Mouse (Mus musculus) liver, embryonic 14.5 days (tissue): ENCODE measurements around the gene Tfeb. TPM values are rescaled to one million over a fixed set of nuclear protein-coding genes. Genes with fewer than 3 reads are reported as not detected.
A peak's percentile ranks its signal among the peaks of the same experiment; 100 is the strongest.

Source experiments
- ATAC-seq: fragments of 200-750 bp; cut with Nextera tagmentation; 2 replicates; pipeline ENCODE4 v1.8.0; 2017; ENCODE audit warnings: moderate number of reproducible peaks, mild to moderate bottlenecking, moderate library complexity; ENCODE audit not compliant: insufficient read depth
- DNase-seq, 3 experiments: peaks; one replicate each; pipeline ENCODE4 v3.0.0-alpha.2; 2012 to 2013; ENCODE audit warnings: low read depth in 3 of 3, low spot score in 3 of 3
- H3K27ac ChIP-seq: fragments of 300-500 bp; sonication (generic); 2 replicates; pipeline ENCODE4 v1.5.1; 2014; ENCODE audit warnings: moderate library complexity, mild to moderate bottlenecking, control low read depth, inconsistent platforms
- H3K27me3 ChIP-seq: fragments of 300-500 bp; sonication (generic); 2 replicates; pipeline ENCODE4 v1.6.1; 2014; ENCODE audit warnings: mild to moderate bottlenecking, low read length, moderate library complexity; ENCODE audit not compliant: control insufficient read depth, insufficient read depth
- H3K36me3 ChIP-seq: fragments of 300-500 bp; sonication (generic); replicated peaks from 2 replicates; pipeline ENCODE4 v1.6.1; 2014; ENCODE audit warnings: low read depth; ENCODE audit not compliant: control insufficient read depth, insufficient read depth
- H3K4me1 ChIP-seq, 2 experiments: fragments of 200-500 bp in 1 of 2; fragments of 300-500 bp in 1 of 2; sonication (generic) in 1 of 2; replicated peaks; 2 replicates each; pipeline ENCODE4 v1.6.1; 2012 to 2014; ENCODE audit warnings: antibody characterized with exemption in 1 of 2, inconsistent platforms in 1 of 2, low read length in 1 of 2; ENCODE audit not compliant: control insufficient read depth in 2 of 2, insufficient read depth in 2 of 2
- H3K4me2 ChIP-seq: fragments of 300-500 bp; sonication (generic); 2 replicates; pipeline ENCODE4 v1.6.1; 2014; ENCODE audit warnings: low read depth, mild to moderate bottlenecking, control low read depth, moderate library complexity
- H3K4me3 ChIP-seq, 2 experiments: fragments of 200-500 bp in 1 of 2; fragments of 300-500 bp in 1 of 2; sonication (generic) in 1 of 2; 2 replicates each; pipeline ENCODE4 v1.5.1; 2012 to 2014; ENCODE audit warnings: low read depth in 2 of 2, low read length in 2 of 2, mild to moderate bottlenecking in 2 of 2, control low read depth in 1 of 2, inconsistent platforms in 1 of 2, moderate library complexity in 1 of 2; ENCODE audit not compliant: insufficient read depth in 1 of 2
- H3K9ac ChIP-seq: fragments of 300-500 bp; sonication (generic); replicated peaks from 2 replicates; pipeline ENCODE4 v1.6.1; 2014; ENCODE audit warnings: mild to moderate bottlenecking, control low read depth, moderate library complexity
- H3K9me3 ChIP-seq: fragments of 300-500 bp; sonication (generic); 2 replicates; pipeline ENCODE4 v1.6.1; 2016; ENCODE audit warnings: low read length, mixed read lengths; ENCODE audit not compliant: control insufficient read depth
- CTCF ChIP-seq: IDR thresholded peaks from 2 replicates; pipeline ENCODE4 v1.5.1; 2016; ENCODE audit warnings: antibody characterized with exemption, low read depth, control low read depth
- EP300 ChIP-seq: IDR thresholded peaks from 2 replicates; pipeline ENCODE4 v1.6.1; 2016; ENCODE audit warnings: antibody characterized with exemption, low read depth
- WGBS: fragments of 180-500 bp; shearing (Covaris S2); extraction: QIAGEN DNeasy Blood & Tissue Kit; methylation state at CpG from one replicate; pipeline ENCODE4 v1.1.7; 2014; ENCODE audit not compliant: insufficient replicate concordance; 5-methylcytosine and 5-hydroxymethylcytosine counted together
- polyA plus RNA-seq, 2 experiments: library from polyadenylated mRNA; depleted of rRNA in 1 of 2; stranded (reverse) in 1 of 2; unstranded in 1 of 2; fragments of >200 nt; fragmentation: Nextera tagmentation in 1 of 2; extraction: Ambion mirVana in 1 of 2; gene quantifications; 2 replicates each; pipeline versions ENCODE4 v1.2.1 to v1.2.3; 2012 to 2014

The Tfeb gene
- polyA plus RNA-seq (2012; rRNA removed) (2.4 and 2.9 TPM in 2 replicates), polyA plus RNA-seq (2014; fragmentation: Nextera tagmentation; extraction: Ambion mirVana) (3.2 and 3.7 TPM in 2 replicates)

DNA sequence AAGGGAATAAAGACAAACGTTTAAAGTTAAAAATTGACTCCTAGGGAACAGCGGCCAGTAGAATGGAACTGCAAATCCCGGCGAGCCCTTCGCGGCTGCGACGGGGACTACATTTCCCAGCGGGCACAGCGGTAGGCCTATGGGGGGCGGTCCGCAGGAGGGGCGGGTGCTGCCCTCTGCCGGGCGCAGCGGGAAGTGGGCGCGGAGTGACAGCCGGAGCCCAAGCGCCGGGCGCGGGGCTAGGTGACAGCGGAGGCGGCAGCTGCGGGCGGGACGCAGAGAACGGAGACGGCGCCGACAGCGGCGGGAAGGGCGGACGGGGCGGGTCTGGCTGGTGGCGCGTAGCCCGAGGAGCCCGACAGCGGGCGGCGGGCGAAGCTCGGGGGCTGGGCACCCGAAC lies at the start of gene Tfeb:
Gene Tfeb (plus strand): TSS at position 175 of the 400 bp plus-strand sequence.
- H3K4me3 ChIP-seq = peak within 1 kb of the TSS; percentile 60 to 67
- H3K36me3 ChIP-seq = no peaks in the 10 kb centered on the region
- peak; percentile 76 for ATAC-seq
- peak; percentile 70 to 80 (median 75) for DNase-seq
- TF ChIP-seq EP300 = no peak
- peak; percentile 91 for TF ChIP-seq CTCF
- H3K9me3 ChIP-seq = no peaks in the 10 kb centered on the region
- H3K27ac ChIP-seq = no peak within 1 kb of the TSS
- peak within 1 kb of the TSS; percentile 61 for H3K9ac ChIP-seq
- H3K4me1 ChIP-seq = peaks cover 0 to 6% of the 10 kb centered on the region in 2 experiments; a peak in 2 of 4 replicates
- peaks cover 12% of the 10 kb centered on the region for H3K27me3 ChIP-seq
- H3K4me2 ChIP-seq = peak within 1 kb of the TSS; percentile 78
- WGBS = under 1% methylated on average over 46 of the region's 47 CpGs

DNA sequence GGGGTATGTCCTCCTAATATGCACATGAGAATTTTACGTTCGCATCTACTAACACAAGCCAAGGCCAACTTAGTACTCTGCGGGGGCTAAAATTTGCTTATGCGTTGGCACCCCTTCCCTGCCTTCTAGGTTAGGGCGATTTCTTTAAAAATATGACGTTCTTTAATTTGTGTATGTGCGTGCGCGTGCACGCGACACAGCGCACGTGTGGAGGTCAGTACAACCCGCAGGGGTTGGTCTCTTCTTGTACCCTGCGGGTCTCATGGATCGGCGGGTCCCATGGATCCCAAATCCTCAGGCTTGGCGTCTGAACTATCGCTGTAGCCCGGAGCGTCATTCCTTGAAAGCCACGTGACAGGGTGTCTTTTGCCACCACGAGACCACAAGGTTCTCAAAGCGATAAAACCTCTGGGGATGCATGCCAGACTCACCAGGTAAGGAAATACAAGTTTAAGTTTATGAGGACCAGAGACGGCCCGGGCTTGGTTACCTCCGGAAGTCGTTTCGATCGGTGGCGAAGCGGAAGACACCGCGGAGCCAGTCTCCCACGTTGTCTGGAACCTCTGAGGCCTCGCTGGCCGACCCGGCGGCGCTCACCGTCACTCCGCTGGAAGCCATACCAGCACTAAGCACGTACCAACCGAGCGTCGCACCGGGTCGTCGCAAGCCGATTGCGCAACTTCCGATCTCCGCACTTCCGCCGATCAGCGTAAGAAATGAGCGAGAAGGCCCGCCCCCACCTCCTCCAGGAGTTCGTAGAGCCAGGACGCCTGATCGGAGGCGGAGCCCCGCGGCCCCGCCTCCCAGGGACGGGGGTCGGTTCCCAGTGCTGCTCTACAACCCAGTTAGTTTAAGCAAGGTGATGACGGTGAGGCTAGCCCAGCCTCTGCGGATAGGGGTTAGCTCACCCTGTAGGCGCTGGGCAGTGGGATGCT lies 49.2 kb upstream of the Tfeb start:
- H3K9ac ChIP-seq = peak overlapping the region; percentile 72
- H3K36me3 ChIP-seq = peaks cover 10% of the 10 kb centered on the region; the same call in 1 of the 2 replicates
- ATAC-seq (peak; percentile 85), DNase-seq (peak; percentile 90 to 93 (median 93))
- peak overlapping the region; percentile 60 for H3K27ac ChIP-seq
- peak overlapping the region; percentile 65 to 79 for H3K4me3 ChIP-seq
- no peaks in the 10 kb centered on the region for H3K9me3 ChIP-seq
- peaks cover 4 to 9% of the 10 kb centered on the region in 2 experiments; a peak in 2 of 4 replicates for H3K4me1 ChIP-seq
- peak overlapping the region; percentile 78 for H3K4me2 ChIP-seq
- TF ChIP-seq CTCF = no peak
- TF ChIP-seq EP300 = no peak
- H3K27me3 ChIP-seq = no peaks in the 10 kb centered on the region
- under 1% methylated on average over 70 of the region's 70 CpGs for WGBS

DNA sequence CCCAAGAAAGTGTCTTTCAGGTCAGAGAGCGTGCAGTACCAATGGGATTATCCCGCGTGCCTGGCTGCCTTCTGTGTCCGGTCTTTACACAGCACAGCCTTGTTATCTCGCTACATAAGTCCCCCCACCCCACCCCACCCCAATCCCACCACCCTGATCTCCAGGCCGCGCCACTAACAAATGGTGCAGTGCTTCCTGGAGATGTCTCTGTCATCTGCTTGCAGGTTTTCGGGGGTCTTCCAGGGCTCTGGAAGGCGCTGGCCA lies 48.6 kb upstream of the Tfeb start, which contains the start of gene Tomm6:
Gene Tomm6 (minus strand): TSS at position 43 of the 264 bp plus-strand sequence.
- 0% methylated on average over 9 of the region's 9 CpGs for WGBS
- Histone ChIP-seq H3K27me3 (no peaks in the 10 kb centered on the region), H3K9me3 (no peaks in the 10 kb centered on the region), H3K4me1 (peaks cover 4 to 9% of the 10 kb centered on the region in 2 experiments; a peak in 2 of 4 replicates), H3K36me3 (peaks cover 10% of the 10 kb centered on the region; the same call in 1 of the 2 replicates), H3K4me3 (peak within 1 kb of the TSS; percentile 65 to 79), H3K9ac (peak within 1 kb of the TSS; percentile 72), H3K27ac (peak within 1 kb of the TSS; percentile 60), H3K4me2 (peak within 1 kb of the TSS; percentile 78)
- DNase-seq (no peak), ATAC-seq (no peak)
- TF ChIP-seq CTCF (no peak), EP300 (no peak)

DNA sequence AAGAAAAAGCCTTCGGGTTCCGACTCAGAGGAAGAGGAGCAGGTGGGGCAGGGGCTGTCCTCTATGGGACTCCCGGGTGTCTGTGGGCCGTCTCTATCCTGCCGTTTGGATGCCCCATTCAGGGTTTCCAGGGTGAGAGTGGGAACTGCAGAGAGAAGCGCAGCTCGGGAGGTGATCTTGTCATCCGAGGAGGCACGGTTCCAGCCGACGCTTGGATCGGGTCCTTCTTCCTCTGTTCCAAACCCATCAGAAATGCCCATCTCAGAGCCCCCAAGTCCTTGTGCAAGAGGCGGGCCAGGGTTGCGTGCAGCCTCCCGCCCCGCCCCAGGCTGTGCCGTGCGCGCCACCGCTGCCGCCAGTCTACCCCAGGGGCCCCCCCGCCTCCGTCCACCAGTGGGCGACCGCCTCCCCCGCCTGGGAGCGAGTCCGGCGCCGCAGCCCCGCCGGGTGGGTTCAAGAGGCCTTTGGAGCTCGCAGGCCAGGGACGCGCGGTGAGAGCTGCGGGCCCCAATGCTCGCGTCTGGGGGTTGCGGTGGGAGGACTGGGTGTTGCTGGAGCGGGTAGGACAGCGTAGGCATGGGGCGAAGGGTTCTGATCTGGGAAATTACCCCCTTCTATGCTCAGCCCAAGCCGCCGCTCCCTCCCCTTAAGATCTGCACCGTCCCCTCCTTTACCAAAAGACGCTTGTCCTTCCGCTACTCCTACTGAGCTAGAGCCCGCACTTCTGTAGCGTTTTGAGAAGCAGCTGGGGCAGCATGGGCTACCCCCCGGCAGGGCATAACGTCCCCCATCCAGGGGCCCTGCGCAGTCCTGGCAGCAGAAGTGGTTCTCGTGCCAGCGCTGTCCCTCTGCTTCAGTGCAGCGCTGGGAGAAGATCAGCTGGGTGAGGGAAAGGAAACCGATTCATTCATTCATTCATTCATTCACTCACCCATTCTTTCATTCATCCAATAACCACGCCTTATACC lies 47.9 kb upstream of the Tfeb start, which contains the start of gene Frs3:
Gene Frs3 (plus strand): TSS at position 423 of the 968 bp plus-strand sequence.
- 1% methylated on average over 58 of the region's 58 CpGs for WGBS
- peaks cover 5% of the 10 kb centered on the region; the same call in 1 of the 2 replicates for H3K36me3 ChIP-seq
- H3K4me1 ChIP-seq = peaks cover 4 to 9% of the 10 kb centered on the region in 2 experiments; a peak in 2 of 4 replicates
- peak in 1 of 3 experiments; percentile 34 for DNase-seq
- no peak within 1 kb of the TSS for H3K27ac ChIP-seq
- no peaks in the 10 kb centered on the region for H3K27me3 ChIP-seq
- H3K9ac ChIP-seq = peak within 1 kb of the TSS; percentile 72
- H3K4me2 ChIP-seq = peak within 1 kb of the TSS; percentile 78
- H3K4me3 ChIP-seq = peak within 1 kb of the TSS; percentile 65 to 79
- ATAC-seq = peak; percentile 54
- no peaks in the 10 kb centered on the region for H3K9me3 ChIP-seq
- TF ChIP-seq EP300 (no peak), CTCF (no peak)
